Mouse (Mus musculus): ENCODE measurements at regions not wholly inside any gene's neighbourhood (a gene's known extent, or its start where the extent isn't known, plus 50 kb on each side); places are given as distances from the start of the nearest gene placed in this dataset.

- TF ChIP-seq CTCF (conservative IDR thresholded peaks at IDR 0.05; ENCODE audit: low read length) = no peak
- TF ChIP-seq POU5F1 (IDR thresholded peaks at IDR 0.05; ENCODE audit: borderline replicate concordance, low read length) = no peak
Observed at GRCm38 (mm10) chr5:64022633-64023323, 54.1 kb upstream of the Rell1 start.
